Mouse (Mus musculus) midbrain, embryonic 14.5 days (tissue): Measurements from ENCODE around the gene Lamb3. TPM values are rescaled to one million over a fixed set of nuclear protein-coding genes. Genes with fewer than 3 reads are reported as not detected.

ENCODE experiments used
- ATAC-seq: fragments of 200-750 bp; cut with Nextera tagmentation; 2 replicates; pipeline ENCODE4 v1.8.0; 2017; ENCODE audit warnings: moderate number of reproducible peaks, moderate library complexity; ENCODE audit not compliant: low FRiP score, low TSS enrichment
- DNase-seq: peaks from one replicate; pipeline ENCODE4 v3.0.0-alpha.2; 2015
- H3K27ac ChIP-seq: fragments of 300-500 bp; sonication (generic); replicated peaks from 2 replicates; pipeline ENCODE4 v1.5.1; 2014; ENCODE audit warnings: mild to moderate bottlenecking, low read depth, low read length, moderate library complexity
- H3K27me3 ChIP-seq: fragments of 300-500 bp; sonication (generic); 2 replicates; pipeline ENCODE4 v1.6.1; 2014; ENCODE audit warnings: low read length, control low read depth, mixed read lengths; ENCODE audit not compliant: control insufficient read depth, insufficient read depth
- H3K36me3 ChIP-seq: fragments of 300-500 bp; sonication (generic); 2 replicates; pipeline ENCODE4 v1.6.1; 2014; ENCODE audit warnings: low read length, control low read depth; ENCODE audit not compliant: control insufficient read depth, insufficient read depth
- H3K4me1 ChIP-seq: fragments of 300-500 bp; sonication (generic); 2 replicates; pipeline ENCODE4 v1.6.1; 2014; ENCODE audit warnings: mild to moderate bottlenecking, antibody characterized with exemption, low read length, control low read depth; ENCODE audit not compliant: control insufficient read depth, insufficient read depth
- H3K4me2 ChIP-seq: fragments of 300-500 bp; sonication (generic); 2 replicates; pipeline ENCODE4 v1.6.1; 2014; ENCODE audit warnings: mild to moderate bottlenecking, low read length, moderate library complexity
- H3K4me3 ChIP-seq: fragments of 300-500 bp; sonication (generic); replicated peaks from 2 replicates; pipeline ENCODE4 v1.5.1; 2014; ENCODE audit warnings: low read depth, low read length
- H3K9ac ChIP-seq: fragments of 300-500 bp; sonication (generic); replicated peaks from 2 replicates; pipeline ENCODE4 v1.6.1; 2014; ENCODE audit warnings: mild to moderate bottlenecking, low read length, moderate library complexity
- H3K9me3 ChIP-seq: fragments of 300-500 bp; sonication (generic); 2 replicates; pipeline ENCODE4 v1.6.1; 2016; ENCODE audit warnings: low read length, control low read depth, mixed read lengths; ENCODE audit not compliant: control insufficient read depth
- WGBS: fragments of 180-500 bp; shearing (Covaris S2); extraction: QIAGEN DNeasy Blood & Tissue Kit; methylation state at CpG from one replicate; pipeline ENCODE4 v1.1.7; 2014; 5-methylcytosine and 5-hydroxymethylcytosine counted together
- polyA plus RNA-seq: library from polyadenylated mRNA; unstranded; fragments of >200 nt; fragmentation: Nextera tagmentation; extraction: Ambion mirVana; gene quantifications from 2 replicates; pipeline ENCODE4 v1.2.1, GENCODE M21; 2014

Lamb3 gene
- polyA plus RNA-seq, 1 experiment from 2014 or later, result 0.30 TPM

DNA sequence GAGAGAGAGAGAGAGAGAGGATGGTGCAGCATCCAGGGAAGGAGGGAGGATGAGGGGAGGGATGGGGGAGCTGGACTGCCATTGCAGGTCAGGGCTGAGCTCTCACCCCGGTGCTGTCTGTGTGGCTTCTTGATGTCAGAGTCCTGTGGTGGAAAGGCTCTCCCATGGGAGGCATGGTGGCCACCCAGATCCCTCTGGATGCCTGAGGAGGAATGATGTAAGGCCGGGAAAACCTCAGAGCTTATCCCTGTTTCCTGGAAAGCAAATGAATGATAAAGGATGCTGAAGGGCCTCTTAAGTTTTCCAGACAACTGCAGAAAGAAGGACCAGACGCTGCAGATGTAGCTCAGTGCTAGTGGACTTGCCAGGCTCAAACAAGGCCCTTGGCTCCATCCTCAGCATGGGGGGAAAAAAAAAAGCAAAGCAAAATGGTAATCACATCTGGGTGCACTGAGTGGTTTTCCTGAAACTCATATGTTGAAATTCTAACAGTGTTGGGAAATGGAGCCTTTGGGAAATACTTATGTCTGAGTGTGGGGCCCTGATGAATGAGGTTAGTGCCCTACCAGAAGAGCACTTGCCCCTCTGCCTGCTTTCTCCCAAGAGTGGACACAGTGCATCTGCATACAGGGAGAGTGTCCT, 12.2 kb upstream of the Lamb3 start:
- Histone ChIP-seq H3K9me3 (no peaks in the 10 kb centered on the region), H3K4me1 (no peaks in the 10 kb centered on the region), H3K9ac (no peak overlapping the region), H3K36me3 (no peaks in the 10 kb centered on the region), H3K27me3 (no peaks in the 10 kb centered on the region), H3K4me2 (no peak overlapping the region), H3K4me3 (no peak overlapping the region), H3K27ac (no peak overlapping the region)
- WGBS, result 73% methylated on average over 3 of the region's 3 CpGs
- ATAC-seq (no peak), DNase-seq (no peak)

DNA sequence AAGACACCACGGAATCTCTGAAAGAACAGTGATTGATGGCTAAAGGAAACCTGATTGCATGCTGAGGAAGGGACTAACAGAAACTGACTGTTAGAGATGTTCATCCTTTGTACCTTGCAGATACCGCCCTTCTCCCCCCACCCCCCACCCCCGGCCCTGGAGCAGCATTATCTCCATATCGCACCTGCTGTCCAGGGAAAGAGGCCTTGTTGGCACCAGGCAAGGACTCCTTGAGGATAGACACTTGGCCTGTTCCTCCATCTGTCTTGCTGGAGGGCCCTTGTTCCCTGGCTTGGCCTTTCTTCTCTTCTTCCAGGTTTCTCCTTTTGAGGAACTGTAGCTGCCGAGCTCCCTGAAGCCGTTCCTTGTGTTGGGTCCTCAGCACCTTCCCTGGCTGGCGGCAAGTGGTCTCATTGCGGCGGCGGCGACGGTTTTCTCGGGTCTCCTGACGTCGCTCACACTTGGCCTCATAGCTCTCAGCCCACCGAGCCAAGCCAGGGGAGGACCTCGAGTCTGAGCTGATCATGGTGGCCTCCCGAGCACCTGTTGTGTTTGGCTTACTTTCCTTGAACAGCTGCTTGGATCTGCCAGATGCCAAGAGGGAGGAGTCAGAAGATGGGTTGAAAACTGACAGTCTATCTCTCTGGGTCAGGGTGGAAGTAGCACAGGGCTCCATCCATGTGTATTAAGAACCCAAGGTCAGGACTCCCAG, 9.8 kb upstream of the Lamb3 start:
- Histone ChIP-seq H3K4me3 (no peak overlapping the region), H3K27ac (no peak overlapping the region), H3K36me3 (no peaks in the 10 kb centered on the region), H3K9me3 (no peaks in the 10 kb centered on the region), H3K4me1 (no peaks in the 10 kb centered on the region), H3K4me2 (no peak overlapping the region), H3K27me3 (no peaks in the 10 kb centered on the region), H3K9ac (no peak overlapping the region)
- 91% methylated on average over 18 of the region's 18 CpGs for WGBS
- ATAC-seq (no peak), DNase-seq (no peak)

DNA sequence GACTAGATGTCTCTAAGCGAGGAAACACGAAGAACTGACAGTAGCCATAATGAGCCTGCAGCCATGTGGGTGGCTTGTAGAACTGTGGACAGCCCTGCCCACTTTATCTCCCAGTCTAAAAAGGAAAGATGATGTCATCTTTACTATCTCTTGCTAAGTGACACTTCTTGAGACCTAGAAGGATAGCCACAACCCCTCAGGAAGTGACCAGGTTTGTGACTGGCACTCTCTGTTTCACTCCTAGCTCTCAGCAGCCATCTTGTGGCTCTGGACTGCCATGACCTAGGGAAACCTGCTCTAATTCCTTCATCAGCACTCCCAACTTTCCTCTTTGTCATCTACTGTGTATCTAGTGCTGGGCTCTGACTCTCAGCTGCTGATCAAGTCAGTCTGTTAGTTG, 9.2 kb upstream of the Lamb3 start:
- Histone ChIP-seq H3K4me2 (no peak overlapping the region), H3K36me3 (no peaks in the 10 kb centered on the region), H3K9me3 (no peaks in the 10 kb centered on the region), H3K4me1 (no peaks in the 10 kb centered on the region), H3K27me3 (no peaks in the 10 kb centered on the region), H3K4me3 (no peak overlapping the region), H3K27ac (no peak overlapping the region), H3K9ac (no peak overlapping the region)
- 80% methylated on average over 2 of the region's 2 CpGs for WGBS
- no peak for DNase-seq
- ATAC-seq, result no peak

DNA sequence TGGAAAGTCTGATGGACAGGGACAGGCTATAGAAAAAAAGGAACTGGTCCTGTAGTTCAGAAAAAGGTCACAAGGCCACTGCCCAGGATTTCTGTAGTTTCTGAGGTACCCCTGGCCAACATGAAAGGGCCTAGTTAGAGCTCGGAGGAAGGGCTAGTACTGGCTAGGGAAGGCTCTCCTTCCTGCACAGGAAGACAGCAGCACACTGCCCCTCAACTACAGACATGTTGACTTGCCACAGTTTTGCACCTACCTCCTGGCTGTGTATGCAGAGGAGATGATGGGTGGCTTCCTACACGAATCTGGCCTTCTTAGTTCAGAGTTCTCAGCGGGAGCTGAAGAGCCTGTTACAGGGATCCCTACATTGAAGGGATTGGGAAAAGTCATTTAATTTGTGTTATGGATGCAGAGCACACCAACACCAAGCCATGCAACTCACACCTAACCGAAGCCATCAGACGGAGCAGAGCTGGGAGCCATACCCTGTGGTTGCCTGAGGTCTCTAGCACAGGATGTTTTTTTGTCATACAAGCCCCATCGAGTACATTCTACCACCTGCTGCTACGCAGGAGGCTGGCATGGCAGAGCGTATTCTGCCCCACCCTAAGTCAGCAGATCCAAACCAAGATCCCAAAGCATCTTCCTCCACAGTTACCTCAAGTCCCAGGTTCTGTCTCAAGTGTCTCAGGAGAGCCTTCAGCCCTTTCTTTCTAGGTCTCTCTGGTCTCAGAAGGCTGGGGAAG, 6.7 kb upstream of the Lamb3 start:
- DNase-seq, result no peak
- H3K36me3 ChIP-seq, result no peaks in the 10 kb centered on the region
- no peak for ATAC-seq
- no peak overlapping the region for H3K4me3 ChIP-seq
- WGBS, result 84% methylated on average over 8 of the region's 8 CpGs
- H3K27me3 ChIP-seq, result no peaks in the 10 kb centered on the region
- no peaks in the 10 kb centered on the region for H3K9me3 ChIP-seq
- H3K4me2 ChIP-seq, result no peak overlapping the region
- no peak overlapping the region for H3K9ac ChIP-seq
- no peak overlapping the region for H3K27ac ChIP-seq
- H3K4me1 ChIP-seq, result no peaks in the 10 kb centered on the region

DNA sequence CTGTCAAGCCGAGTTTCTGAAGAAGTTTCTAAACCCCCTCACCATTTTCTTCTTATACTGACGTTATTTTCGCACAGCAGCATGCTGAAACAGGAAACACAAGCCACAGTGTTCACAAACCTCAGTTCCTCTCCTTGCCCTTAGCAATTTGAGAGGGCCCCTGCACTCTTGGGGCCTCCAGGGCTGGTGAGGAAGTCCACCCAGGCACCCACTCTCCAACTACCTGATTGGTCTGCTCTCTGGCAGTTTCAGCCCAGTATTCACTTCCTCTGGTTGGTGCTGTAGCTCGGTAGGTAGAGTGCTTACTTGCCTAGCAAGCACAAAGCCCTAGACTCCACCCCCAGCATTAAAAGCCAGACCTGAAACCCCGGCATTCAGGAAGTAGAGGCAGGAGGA, 6.1 kb upstream of the Lamb3 start, which contains the start of gene Traf3ip3:
Gene Traf3ip3 (minus strand): TSS at position 321 of the 396 bp plus-strand sequence.
- Histone ChIP-seq H3K4me3 (no peak within 1 kb of the TSS), H3K36me3 (no peaks in the 10 kb centered on the region), H3K9me3 (no peaks in the 10 kb centered on the region), H3K4me1 (no peaks in the 10 kb centered on the region), H3K4me2 (no peak within 1 kb of the TSS), H3K9ac (no peak within 1 kb of the TSS), H3K27ac (no peak within 1 kb of the TSS), H3K27me3 (no peaks in the 10 kb centered on the region)
- no peak for DNase-seq
- WGBS, result 70% methylated on average over 5 of the region's 5 CpGs
- ATAC-seq, result no peak

DNA sequence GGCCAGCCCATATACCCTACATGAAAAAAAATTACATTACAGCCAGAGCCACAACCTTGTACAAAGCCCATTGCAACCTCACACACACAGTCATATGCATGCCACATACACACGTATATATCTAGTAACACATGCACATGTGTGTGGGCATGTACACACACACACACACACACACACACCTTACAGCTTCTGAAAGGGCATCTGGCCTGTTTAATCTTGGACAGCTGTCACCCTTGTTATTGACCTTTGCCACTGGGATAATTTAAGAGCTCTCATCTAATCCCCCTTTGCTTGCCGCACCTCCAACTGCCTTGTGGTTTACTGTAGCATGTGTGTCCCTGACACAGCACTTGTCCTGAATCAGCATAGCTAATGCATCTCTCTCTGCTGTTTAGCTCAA, 3.7 kb upstream of the Lamb3 start:
- no peaks in the 10 kb centered on the region for H3K36me3 ChIP-seq
- H3K4me3 ChIP-seq, result no peak overlapping the region
- H3K4me2 ChIP-seq, result no peak overlapping the region
- ATAC-seq (no peak), DNase-seq (no peak)
- no peak overlapping the region for H3K9ac ChIP-seq
- 73% methylated on average over 2 of the region's 2 CpGs for WGBS
- no peak overlapping the region for H3K27ac ChIP-seq
- no peaks in the 10 kb centered on the region for H3K9me3 ChIP-seq
- H3K4me1 ChIP-seq, result no peaks in the 10 kb centered on the region
- H3K27me3 ChIP-seq, result no peaks in the 10 kb centered on the region

DNA sequence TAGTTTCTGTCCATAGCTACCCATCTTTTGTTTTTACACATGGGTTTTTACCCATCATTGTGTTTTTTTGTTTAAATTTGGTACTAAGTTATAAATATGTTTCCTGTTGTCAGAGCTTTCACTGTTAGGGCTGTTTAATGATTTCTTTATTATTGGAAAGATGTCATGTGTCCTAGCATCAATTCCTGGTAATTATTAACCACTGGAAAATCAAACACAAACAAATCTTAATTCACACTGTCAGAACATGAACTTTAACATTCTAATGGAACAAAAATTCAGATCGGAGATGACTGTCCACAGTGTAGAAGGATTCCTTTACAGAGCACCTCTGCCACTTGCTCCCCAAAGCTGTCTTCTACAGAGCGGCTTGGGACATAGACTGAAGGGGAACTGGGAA, 2.1 kb upstream of the Lamb3 start:
- H3K4me1 ChIP-seq, result no peaks in the 10 kb centered on the region
- H3K4me3 ChIP-seq, result no peak overlapping the region
- no peak for DNase-seq
- WGBS, result 96% methylated on average over 2 of the region's 2 CpGs
- no peak overlapping the region for H3K4me2 ChIP-seq
- no peaks in the 10 kb centered on the region for H3K9me3 ChIP-seq
- ATAC-seq, result no peak
- H3K9ac ChIP-seq, result no peak overlapping the region
- H3K36me3 ChIP-seq, result no peaks in the 10 kb centered on the region
- no peak overlapping the region for H3K27ac ChIP-seq
- no peaks in the 10 kb centered on the region for H3K27me3 ChIP-seq

DNA sequence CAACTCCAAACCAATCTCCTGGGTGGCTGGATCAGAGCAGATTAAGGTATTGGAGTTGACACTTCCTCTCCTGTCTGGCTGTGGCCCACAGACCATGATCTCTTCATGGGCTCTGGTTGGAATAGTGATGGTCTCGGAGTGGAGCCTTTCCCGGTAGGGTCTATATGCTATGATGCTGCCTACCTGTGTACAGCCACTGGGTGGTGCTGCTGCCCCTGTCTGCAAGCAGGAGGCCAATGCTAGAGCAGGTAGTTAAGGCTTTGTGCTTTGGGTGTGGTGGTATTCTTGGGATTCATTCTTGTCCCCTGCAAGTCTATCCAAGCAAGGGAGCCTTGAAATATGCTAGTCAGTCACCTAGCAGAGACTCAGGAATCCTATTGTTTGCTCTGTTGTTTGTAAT, 679 bp downstream of the Lamb3 start:
- WGBS, result 50% methylated on average over 2 of the region's 2 CpGs
- no peak overlapping the region for H3K9ac ChIP-seq

More for the DNA sequence above, 679 bp downstream of the Lamb3 start:
- Histone ChIP-seq H3K4me1 (no peaks in the 10 kb centered on the region), H3K4me3 (no peak overlapping the region), H3K4me2 (no peak overlapping the region), H3K9me3 (no peaks in the 10 kb centered on the region), H3K27ac (no peak overlapping the region), H3K27me3 (no peaks in the 10 kb centered on the region), H3K36me3 (no peaks in the 10 kb centered on the region)
- peak; percentile 17 for DNase-seq
- no peak for ATAC-seq
